Comparison of ENCODE assay signal across 10 mouse cellular contexts in the genomic region with DNA sequence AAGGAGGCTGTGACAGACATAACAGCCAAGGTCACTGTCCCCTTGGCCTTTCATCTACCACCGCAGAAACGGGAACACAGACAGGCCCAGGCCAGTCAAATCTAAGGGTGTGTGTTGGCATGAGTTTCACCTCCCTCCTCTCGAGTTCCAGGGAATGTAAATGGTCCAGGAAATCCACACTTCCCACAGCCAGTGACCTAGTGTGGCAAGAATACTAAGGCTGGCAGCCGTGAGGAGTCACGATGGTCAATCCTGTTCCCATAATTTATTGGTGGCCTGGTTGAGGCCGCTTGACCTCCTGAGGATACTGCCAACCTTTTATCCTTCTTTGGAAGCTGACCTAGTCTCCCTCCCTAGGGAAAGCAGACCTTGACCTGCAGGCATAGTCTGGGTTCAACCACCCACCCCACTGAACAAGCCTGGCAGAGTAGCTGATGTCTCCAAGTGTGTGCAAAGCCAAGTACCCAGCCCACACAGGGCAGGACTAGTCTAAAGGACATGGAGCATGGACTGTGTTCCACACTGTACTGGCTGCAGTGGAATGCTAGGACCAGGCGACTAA. TPM values are rescaled to one million over a fixed set of nuclear protein-coding genes. Genes with fewer than 3 reads are reported as not detected.
DNase-seq lines count a peak whose midpoint lies in the region; ATAC-seq and TF ChIP-seq lines count a peak whose summit lies in the region.
"Had no signal": no experiment of that assay in that cellular context is flagged by ENCODE, and none has a peak within 500 bp of the region (broad histone marks: within the 10 kb centered on the region; RNA-seq: fewer than 3 reads in every experiment).

No protein-coding gene starts in this region.

- no peaks in the 10 kb centered on the region for H3K27me3 ChIP-seq in neural tube, embryonic 12.5 days (replicated peaks)
- H3K27me3 ChIP-seq in forebrain, embryonic 14.5 days (replicated peaks; ENCODE audit: control insufficient read depth, insufficient read depth, low read length), result no peaks in the 10 kb centered on the region

- no peak for ATAC-seq in neural tube, embryonic 12.5 days (ENCODE audit: low FRiP score, low read depth)
- no peak for ATAC-seq in megakaryocyte progenitor cell, adult 5-6 weeks (replicated peaks; ENCODE audit: poor library complexity)
- no peak for ATAC-seq in forebrain, embryonic 14.5 days

- 0 out of 2 replicates have a peak overlapping the region, but pooled peaks have one; percentile 2 for H3K4me2 ChIP-seq in neural tube, embryonic 12.5 days (replicated peaks)
- no peak overlapping the region for H3K4me2 ChIP-seq in forebrain, embryonic 14.5 days (ENCODE audit: low read length)

- H3K4me3 ChIP-seq in gastrocnemius, adult 2 months, result no peak overlapping the region; the same call in 1 of the 2 replicates
- H3K4me3 ChIP-seq in neural tube, embryonic 12.5 days, result no peak overlapping the region
- H3K4me3 ChIP-seq in olfactory bulb, adult 2 months (ENCODE audit: insufficient read depth, low read depth, low read length), result no peak overlapping the region
- no peak overlapping the region for H3K4me3 ChIP-seq in forebrain, embryonic 14.5 days (ENCODE audit: low read depth, low read length)

- no peaks in the 10 kb centered on the region for H3K4me1 ChIP-seq in neural tube, embryonic 12.5 days
- H3K4me1 ChIP-seq in olfactory bulb, adult 2 months (ENCODE audit: control insufficient read depth, insufficient read depth, low read length), result 0 out of 2 replicates have a peak, but pooled peaks cover 10% of the 10 kb centered on the region
- no peaks in the 10 kb centered on the region for H3K4me1 ChIP-seq in forebrain, embryonic 14.5 days (ENCODE audit: control insufficient read depth, insufficient read depth, low read length)

- H3K9me3 ChIP-seq in neural tube, embryonic 12.5 days, result no peaks in the 10 kb centered on the region
- no peaks in the 10 kb centered on the region for H3K9me3 ChIP-seq in forebrain, embryonic 14.5 days (replicated peaks; ENCODE audit: control insufficient read depth, low read length)

- no peak overlapping the region for H3K9ac ChIP-seq in neural tube, embryonic 12.5 days
- no peak overlapping the region for H3K9ac ChIP-seq in forebrain, embryonic 14.5 days (ENCODE audit: low read length)

- H3K36me3 ChIP-seq in neural tube, embryonic 12.5 days, result no peaks in the 10 kb centered on the region
- H3K36me3 ChIP-seq in forebrain, embryonic 14.5 days (ENCODE audit: control insufficient read depth, insufficient read depth, low read length), result no peaks in the 10 kb centered on the region

- peak overlapping the region; percentile 44 for H3K27ac ChIP-seq in gastrocnemius, adult 2 months
- no peak overlapping the region for H3K27ac ChIP-seq in neural tube, embryonic 12.5 days
- peak overlapping the region; percentile 12; the same call in 1 of the 2 replicates for H3K27ac ChIP-seq in olfactory bulb, adult 2 months (ENCODE audit: insufficient read depth, low read depth, low read length)
- H3K27ac ChIP-seq in forebrain, embryonic 14.5 days (ENCODE audit: low read depth, low read length), result no peak overlapping the region

- no peak for TF ChIP-seq CTCF in gastrocnemius, adult 2 months (IDR thresholded peaks at IDR 0.05)
- no peak for TF ChIP-seq CTCF in olfactory bulb, adult 2 months (IDR thresholded peaks at IDR 0.05; ENCODE audit: insufficient read depth, low read depth, low read length)

- no peak for TF ChIP-seq POLR2A in olfactory bulb, adult 2 months (IDR thresholded peaks at IDR 0.05; ENCODE audit: insufficient read depth, low read depth, low read length)

- DNase-seq in gastrocnemius, adult 2 months, result no peak
- no peak for DNase-seq in gastrocnemius, postnatal 36 days
- no peak for DNase-seq in neural tube, embryonic 10.5 days (ENCODE audit: extremely low spot score, low spot score)
- peak; percentile 55 for DNase-seq in kidney, postnatal 10 days
- no peak for DNase-seq in forebrain, embryonic 14.5 days (ENCODE audit: low spot score)
- DNase-seq: B cell, adult 2 months; gastrocnemius, postnatal 10 days had no signal

- intact Hi-C loops in gastrocnemius, adult 2 months (cut with DNase I), result no loop called here
- intact Hi-C loops in gastrocnemius, postnatal 36 days (cut with DNase I), result no loop called here

- WGBS in neural tube, embryonic 12.5 days, result 70% methylated on average over 7 of the region's 7 CpGs
- WGBS in olfactory bulb, adult 2 months, result 63% methylated on average over 7 of the region's 7 CpGs
- WGBS in forebrain, embryonic 14.5 days, result 78% methylated on average over 7 of the region's 7 CpGs

RNA-seq across cellular contexts. Expression of a gene that starts 23.5 kb away (rescaled TPM):
- total RNA-seq in gastrocnemius, adult 2 months (2021), result 100 to 1,000 TPM; 160 to 166 TPM
- total RNA-seq in gastrocnemius, postnatal 36 days (2021), result 100 to 1,000 TPM; 123 to 146 TPM
- 650 and 706 TPM in 2 replicates for polyA plus RNA-seq in neural tube, embryonic 12.5 days (2016; fragmentation: Nextera tagmentation; extraction: Ambion mirVana)
- polyA plus RNA-seq in olfactory bulb, adult 2 months (2012; ENCODE audit: insufficient read depth, insufficient read length, low replicate concordance, missing spikeins), result 214 TPM in 1 of 2 replicates, not detected in the other
- 349 and 403 TPM in 2 replicates for total RNA-seq in megakaryocyte progenitor cell, adult 5-6 weeks (2015)
- 221 and 322 TPM in 2 replicates for total RNA-seq in megakaryocyte progenitor cell, adult 5-6 weeks (2017)
- 452 and 491 TPM in 2 replicates for polyA plus RNA-seq in forebrain, embryonic 14.5 days (2014; fragmentation: Nextera tagmentation; extraction: Ambion mirVana)

RNA-seq across cellular contexts. Expression of a gene that starts 28.7 kb away (rescaled TPM):
- total RNA-seq in gastrocnemius, adult 2 months (2021), result under 1 TPM; 0.20 to 0.33 TPM
- under 1 TPM; 0.69 to 0.84 TPM for total RNA-seq in gastrocnemius, postnatal 36 days (2021)
- polyA plus RNA-seq in neural tube, embryonic 12.5 days (2016; fragmentation: Nextera tagmentation; extraction: Ambion mirVana), result 2.5 and 4.1 TPM in 2 replicates
- not detected in 2 replicates for polyA plus RNA-seq in olfactory bulb, adult 2 months (2012; ENCODE audit: insufficient read depth, insufficient read length, low replicate concordance, missing spikeins)
- not detected in 2 replicates for total RNA-seq in megakaryocyte progenitor cell, adult 5-6 weeks (2015)
- total RNA-seq in megakaryocyte progenitor cell, adult 5-6 weeks (2017), result not detected in 2 replicates
- polyA plus RNA-seq in forebrain, embryonic 14.5 days (2014; fragmentation: Nextera tagmentation; extraction: Ambion mirVana), result 0.84 and 0.99 TPM in 2 replicates

Comparison
In these comparisons a context has a peak if more than half of its experiments do, and no peak if none do; other contexts are left out.
1. H3K27ac ChIP-seq: peak in gastrocnemius, adult 2 months (single experiment) and olfactory bulb, adult 2 months (single experiment); none in neural tube, embryonic 12.5 days (single experiment) and forebrain, embryonic 14.5 days (single experiment).